Mouse (Mus musculus) urinary bladder, adult 18-20 months (tissue): Measurements from ENCODE around the gene Ormdl3.

Source experiments
- DNase-seq, 2 experiments: peaks; one replicate each; pipeline ENCODE4 v3.0.0; 2022; ENCODE audit warnings: low spot score in 2 of 2, mixed read lengths in 2 of 2

Gene Ormdl3

GRCm38 (mm10) chr11:98588833-98589281 is 1.7 kb upstream of the Ormdl3 start:
- no peak for DNase-seq

DNA sequence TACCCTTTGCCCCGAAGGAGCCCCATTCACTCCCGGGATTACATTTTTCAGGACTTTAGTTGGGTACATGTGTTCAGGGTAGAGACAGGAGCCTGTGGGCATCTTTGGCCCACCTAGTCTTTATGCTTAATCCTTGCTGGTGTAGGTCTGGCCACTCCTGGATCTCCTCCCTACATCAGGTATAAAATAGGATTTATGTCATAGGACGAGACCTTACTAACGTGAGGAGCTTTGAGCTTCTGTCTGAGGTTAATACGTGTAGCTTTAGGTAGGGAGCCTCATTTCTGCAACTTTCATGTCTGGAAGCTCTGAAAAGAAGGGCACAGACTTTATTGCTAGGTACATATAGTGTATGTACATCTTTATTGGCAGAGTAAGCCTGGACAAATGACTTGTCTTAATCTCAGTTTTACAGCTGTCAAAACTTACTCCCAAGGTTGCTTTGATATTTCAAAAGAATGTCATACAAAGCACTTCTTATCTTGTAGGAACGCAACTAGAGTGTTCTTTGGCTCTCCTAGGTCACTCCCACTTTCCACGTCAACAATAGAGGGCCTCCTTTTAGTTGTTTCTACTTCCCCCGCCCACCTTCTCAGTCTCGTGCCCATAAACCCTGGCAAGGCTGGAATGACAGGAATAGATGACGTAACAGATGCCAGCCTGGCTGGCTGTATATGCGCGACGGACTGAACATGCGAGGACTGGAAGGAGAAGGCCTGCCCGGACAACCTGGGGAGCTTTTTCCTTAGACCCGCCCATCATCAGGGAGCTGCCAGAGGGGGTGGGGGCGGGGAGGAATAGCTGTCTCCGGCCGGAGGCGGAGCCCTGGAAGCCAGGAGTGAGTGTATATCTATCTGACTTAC is 747 bp upstream of the Ormdl3 start:
- peak; percentile 77 to 80 for DNase-seq

DNA sequence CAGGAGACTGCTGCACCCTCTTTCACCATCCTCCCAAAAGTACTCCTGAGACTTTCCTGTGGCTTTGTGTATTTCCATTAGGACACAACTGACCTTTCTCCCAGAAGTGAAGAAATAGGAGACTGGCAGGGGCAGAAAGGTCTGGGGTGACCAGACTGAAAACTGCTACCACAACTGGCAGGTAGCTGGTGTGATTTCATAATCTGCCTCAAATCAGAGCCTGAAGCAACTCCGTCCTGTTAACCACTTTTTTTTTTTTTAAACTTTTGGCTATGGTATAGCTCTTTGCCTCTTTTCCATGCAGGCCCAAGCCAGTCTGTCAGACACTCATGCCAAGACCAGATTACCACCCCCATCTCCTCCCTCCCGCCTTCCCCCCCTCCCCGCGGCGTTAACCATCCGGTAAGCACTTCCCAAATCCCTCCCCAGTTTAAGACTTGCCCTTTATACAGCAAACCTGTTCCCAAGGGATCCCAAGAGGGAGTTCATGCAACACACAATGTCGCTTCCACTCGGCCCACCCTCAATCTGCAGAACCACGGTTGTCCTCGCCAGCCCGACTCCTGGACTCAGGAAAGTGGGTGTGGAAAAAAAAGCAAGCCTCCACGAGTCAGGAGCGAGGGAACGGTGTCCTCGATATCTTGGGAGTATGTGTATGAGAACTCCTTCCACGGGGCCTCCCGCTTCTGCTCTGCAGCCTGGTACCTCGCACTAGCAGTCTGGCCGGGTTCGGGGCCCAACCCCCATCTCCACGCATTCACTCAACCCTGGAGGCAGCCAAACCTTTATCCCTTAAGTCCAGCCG is 879 bp downstream of the Ormdl3 start:
- no peak for DNase-seq

DNA sequence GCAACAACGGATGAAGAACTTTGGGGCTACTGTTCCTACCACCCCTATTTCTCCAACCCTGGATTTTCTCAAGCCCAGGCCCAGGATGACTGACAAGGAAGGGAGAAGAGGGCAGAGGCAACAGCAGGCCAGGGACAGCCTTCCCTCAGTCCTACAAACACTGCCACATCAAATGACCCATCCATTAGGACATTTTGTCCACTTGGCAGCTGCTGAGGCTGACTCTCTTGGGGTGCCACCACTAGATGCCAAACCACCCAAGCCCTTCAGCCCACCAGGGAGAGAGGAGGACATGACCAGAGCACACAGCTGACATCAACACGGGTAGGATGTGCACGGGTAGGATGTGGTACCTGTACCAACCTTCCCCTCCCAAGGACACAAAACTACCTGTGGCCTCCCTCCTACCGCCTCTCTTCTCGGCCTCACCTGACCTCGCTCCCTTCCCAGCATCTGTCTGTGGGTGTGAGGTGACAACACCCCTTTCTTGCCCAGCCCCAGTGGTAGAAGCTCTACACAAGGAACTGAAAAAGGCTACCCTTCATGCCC is 2.5 kb downstream of the Ormdl3 start:
- DNase-seq, result no peak

GRCm38 (mm10) chr11:98584146-98584545 is 3.0 kb downstream of the Ormdl3 start:
- DNase-seq, result no peak

DNA sequence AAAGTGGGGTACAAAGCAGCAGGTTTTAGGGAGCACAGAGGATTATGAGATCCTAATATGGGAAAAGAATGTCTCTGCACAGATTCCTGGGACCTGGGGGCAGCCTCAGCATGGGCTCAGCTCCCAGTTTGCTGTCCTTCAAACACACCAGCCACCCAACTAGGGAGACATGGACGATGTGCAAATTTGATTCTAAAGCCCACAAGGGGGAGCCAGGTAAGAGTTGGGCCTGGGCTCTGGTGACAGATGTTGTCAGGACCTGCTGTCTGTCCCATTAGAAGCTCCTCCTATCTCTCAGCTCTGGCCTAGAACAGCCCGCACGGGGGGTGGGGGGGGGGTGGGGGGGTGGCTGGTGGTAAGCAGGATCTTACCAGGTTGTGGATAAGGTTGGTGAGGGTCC is 3.6 kb downstream of the Ormdl3 start:
- no peak for DNase-seq

DNA sequence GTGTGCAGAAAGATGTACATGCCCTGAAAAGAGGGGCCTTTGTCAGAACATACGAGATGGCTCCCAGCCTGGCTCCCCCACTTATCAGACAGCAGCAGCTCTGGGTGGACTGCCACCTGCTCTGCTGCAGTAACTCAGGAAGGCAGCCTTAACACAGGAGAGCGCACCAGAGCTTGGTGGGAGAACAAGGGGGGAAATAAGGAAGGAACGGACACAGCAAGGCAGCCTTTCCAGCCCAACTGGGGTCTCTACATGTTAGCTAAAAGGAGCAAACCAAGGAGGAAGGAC is 4.0 kb downstream of the Ormdl3 start:
- no peak for DNase-seq

DNA sequence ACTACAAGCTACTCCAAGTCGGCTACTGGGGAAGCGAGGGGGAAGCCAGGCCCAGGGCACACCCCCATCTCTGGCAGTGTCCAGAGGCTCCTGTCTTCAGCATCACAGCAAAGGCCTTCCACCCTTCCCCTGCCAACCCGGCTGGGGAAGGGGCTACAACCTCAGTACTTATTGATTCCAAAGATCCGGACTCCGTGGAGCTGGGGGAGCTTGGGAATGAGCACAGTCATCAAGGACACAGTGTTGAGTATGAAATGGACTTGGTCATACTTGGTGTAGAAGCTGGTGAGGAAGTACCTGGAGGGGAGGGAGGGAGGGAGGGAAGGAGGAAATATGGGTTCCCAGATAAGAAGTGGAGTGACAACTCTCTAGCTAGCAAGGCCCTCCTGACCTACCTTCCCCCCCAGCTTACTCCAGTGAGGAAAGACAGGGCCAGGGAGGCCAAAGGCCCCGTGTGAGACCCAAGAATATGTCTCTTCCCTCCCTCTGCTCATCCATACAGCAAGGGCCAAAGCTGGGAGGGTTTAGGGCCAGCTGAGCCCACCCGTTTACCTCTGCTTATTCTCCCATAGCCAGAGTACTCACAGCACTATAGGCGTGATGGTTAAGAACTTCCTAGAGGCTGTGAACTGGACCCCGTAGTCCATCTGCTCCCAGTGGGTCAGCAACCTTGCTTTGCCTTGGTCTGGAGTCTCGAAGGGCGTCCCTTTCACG is 4.5 kb downstream of the Ormdl3 start:
- DNase-seq, result no peak

DNA sequence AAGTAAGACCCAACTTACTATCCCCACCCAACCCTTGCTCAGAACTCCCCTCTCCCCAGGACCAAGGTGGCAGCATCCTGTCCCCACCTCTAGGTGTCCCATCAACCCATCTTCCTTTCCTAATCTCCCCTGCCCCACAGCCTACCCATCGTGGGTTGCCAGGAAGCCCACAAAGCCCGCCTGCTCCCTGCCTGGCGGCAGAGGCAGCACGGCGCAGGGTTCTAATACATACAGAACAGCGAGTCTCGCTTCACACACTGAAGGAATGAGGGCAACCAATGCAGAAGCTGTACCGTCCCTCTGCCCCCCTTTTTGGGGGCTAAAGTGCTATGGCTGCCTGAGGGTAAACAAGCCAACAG is 5.2 kb downstream of the Ormdl3 start:
- no peak for DNase-seq

DNA sequence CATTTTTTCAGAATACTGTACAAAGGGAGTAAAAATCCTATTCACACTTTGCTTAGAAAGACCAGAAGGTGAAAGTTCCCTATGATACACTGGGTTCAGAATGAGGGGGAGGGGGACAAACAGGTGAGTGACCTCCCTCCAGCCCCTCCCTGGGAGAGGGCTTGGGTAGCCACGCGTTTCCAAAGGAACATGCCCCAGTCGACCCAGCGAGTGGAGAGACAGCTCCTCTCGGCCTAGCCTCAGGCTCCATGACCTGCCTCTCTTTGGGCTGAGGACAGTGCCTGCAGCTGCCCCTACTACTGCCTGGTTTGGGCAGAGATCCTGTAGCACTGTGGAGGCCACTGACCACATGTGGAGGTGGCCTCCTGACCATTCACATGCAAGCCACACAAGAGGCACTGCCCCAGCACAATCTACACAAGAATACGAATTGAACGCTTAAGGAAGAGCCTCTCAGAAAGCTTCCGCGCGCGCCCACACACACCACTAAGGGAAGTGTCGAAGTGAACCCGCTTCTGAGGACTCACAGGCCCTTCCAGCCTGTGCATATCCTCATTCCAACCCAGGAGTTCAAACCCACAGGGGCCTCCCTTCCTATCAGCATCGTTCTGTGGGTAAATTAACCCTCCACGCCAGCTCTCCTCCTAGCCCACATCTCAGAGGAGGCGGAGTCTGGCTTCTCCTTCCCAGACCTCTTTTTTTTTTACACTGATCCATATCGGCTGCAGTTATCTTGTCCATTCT is 5.7 kb downstream of the Ormdl3 start:
- DNase-seq, result no peak

- no peak for DNase-seq
These were observed 6.7 kb downstream of the Ormdl3 start for GRCm38 (mm10) chr11:98580301-98581121.

DNA sequence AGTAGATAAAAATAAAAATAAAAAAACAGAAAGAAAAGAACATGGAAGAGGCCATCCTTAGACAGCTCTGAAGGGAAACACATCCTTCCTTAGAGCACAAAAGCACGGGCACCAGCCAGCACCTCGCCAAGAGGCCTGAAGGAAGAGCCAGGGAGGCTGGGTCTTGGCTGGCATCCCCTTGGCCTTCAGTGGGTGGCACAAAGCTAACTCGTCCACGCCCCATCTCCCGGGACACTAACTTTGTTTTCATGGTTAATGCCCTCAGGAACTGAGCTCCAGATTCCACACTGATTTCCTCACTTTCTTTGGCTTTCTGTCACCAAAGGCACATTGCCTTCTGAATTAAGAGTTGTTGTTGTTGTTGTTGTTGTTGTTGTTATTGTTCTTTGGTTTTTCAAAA is 9.4 kb downstream of the Ormdl3 start:
- DNase-seq, result no peak

- no peak for DNase-seq
These were observed 17.7 kb downstream of the Ormdl3 start for GRCm38 (mm10) chr11:98569461-98569860.

DNA sequence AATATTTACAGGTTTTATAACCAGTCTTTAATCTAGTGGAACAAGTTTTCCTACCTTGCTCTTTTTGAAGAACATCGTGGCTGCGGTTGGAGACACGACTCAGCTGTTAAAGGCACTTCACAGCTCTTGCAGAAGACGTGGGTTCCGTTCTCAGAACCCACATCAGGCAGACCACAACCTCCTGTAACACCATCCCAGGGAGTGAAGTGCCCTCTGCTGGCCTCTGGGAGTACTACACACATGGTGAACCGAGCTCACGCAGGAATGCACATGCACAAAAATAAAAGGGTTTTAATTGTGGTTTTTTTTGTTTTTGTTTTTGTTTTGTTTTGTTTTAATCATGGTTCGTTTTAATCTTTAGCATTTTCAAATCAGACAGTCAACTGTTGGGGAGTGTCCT is 18.8 kb downstream of the Ormdl3 start:
- DNase-seq, result no peak

DNA sequence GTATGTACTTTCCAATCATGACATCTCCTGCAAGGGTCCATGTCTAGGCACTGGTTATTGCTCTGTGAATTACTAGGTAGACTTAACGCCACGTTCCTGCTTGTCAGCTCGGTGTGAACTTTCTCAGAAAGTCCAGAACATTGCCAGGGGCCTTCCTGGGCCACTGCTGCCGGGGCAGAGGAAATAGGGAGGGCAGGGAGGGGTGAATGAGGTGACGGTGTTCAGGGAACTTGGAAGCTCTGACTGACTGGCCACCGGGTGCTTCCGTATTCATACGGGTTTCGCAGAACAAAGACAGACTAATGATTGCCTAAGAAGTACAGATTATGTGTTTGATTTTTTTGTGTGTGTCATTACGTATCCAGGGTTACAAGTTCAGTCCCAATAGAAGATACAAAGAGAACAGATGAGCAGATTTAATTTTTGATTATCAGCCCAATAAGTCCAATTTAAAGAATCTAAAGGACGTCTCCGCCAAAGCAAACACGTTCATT is 23.2 kb downstream of the Ormdl3 start:
- DNase-seq, result no peak

- no peak for DNase-seq
These were observed 24.1 kb downstream of the Ormdl3 start for GRCm38 (mm10) chr11:98563025-98563424.

DNA sequence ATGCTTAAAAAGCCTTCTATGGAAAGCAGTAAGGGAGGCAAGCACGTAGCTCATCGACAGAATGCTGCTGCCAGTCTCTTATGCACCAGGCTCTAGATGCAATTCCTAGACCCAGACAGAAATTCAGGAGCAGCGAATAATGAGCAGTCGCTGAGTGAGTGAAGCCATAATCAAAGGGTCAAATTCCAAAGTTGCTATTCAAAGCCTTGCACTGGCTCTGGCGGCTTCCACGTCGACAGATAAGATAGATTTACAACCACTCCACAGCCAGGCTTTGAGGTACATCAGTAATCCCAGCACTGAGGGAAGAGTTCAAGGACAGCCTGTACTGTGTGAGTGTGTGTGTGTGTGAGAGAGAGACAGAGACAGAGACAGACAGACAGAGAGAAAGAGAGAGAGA is 26.2 kb downstream of the Ormdl3 start:
- no peak for DNase-seq

- no peak for DNase-seq
These were observed 32.0 kb downstream of the Ormdl3 start for GRCm38 (mm10) chr11:98555124-98555700.

GRCm38 (mm10) chr11:98553966-98554365 is 33.2 kb downstream of the Ormdl3 start:
- DNase-seq, result no peak
